Mouse (Mus musculus) gastrocnemius, postnatal 25 days (tissue): ENCODE results near the gene Rspo1. TPM values are rescaled to one million over a fixed set of nuclear protein-coding genes. Genes with fewer than 3 reads are reported as not detected.

ENCODE experiments used
- DNase-seq: peaks from one replicate; pipeline ENCODE4 v3.0.0; 2022
- total RNA-seq, 2 experiments: library from RNA; stranded (reverse); gene quantifications; 1 replicate in 1 of 2; 2 replicates in 1 of 2; pipeline ENCODE4 v1.2.3; 2021

The Rspo1 gene
- total RNA-seq, 2 experiments from 2014 or later = 0.41 to 0.72 TPM

DNA sequence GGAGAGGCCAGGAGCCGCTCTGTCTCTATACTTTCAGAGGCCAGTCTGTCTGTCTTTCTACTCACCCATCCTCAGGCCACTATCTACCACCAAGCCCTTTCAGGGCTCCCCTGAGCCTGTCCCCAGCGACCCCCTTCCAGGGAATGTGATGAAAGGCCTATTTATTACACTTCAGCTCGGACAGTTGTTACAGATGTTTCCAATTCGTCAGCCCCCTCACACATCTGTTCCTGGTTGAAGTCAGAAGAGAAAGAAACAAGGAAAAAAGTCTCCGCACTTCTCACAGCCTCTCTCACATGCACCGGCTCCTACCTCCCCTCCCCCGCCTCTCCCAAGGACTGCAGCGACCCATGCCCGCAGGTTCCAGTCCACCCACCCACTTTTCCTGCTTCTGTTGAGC is 13.9 kb upstream of the Rspo1 start:
- DNase-seq = no peak

DNA sequence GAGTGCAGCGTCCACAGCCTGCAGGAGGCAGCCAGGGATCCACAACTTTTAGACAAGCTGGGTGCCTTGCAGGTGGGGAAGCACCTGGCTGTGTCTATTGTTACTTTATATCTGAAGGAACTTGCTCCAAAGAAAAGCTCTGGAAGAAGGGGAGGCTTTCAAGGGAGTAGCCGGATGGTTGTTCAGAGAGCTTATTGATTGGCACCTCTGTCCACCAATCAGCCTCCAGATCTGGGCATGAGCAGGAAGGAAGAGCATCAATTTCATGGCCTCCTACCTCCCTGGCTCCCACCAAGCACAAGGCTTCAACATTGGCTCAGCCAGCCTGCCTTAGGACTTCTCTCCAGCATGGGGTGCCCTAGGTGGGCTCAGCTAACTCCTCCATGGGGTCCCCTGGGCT is 12.9 kb upstream of the Rspo1 start:
- DNase-seq = no peak

DNA sequence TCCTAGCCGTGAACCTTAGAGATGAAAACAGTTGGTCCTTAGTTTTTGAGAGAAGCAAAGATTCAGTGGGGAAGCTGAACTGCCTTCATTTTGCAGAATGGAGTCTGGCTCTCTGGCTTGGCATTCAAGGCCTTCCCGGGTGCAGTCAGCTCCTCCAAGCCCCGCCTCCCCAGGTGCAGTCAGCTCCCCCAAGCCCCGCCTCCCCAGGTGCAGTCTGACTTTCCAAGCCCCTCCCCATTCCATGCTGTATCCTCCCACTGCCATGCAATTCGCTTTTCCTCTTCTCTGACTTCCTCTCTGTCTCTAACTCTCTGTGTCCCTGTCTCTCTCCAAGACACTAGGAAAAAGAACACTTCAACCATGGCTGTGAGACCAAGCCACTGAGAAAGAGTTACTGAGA is 8.0 kb upstream of the Rspo1 start:
- no peak for DNase-seq

DNA sequence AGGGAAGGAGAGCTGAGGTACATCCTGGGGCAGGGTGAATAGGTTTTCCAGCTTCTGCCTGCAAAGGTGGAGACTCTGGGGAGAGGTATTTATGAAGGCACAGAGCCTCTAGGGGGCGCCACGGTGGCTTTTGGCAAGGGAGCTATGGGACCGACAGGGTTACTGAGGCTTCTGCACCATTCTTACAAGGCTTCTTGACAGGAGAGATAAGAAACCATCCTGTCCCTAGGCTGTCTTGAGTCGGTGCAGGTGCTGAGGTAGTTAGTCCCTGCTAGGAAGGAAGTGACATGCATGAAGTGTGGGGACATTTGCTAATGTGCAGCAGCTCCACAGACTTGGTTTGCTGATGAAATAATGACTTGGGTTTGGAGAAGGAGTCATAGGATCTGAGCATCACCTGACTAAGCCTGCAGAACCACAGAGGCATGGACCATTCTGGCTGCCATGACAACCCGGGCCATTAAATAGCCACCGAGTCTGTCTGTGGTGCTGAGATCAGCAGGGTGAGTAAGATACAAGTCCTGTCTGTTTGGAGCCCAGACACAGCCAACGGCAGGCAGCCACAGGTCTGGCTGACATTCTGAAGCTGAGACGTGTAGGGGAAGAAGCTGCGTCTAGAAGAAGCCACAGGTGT is 2.2 kb upstream of the Rspo1 start:
- no peak for DNase-seq

GRCm38 (mm10) chr4:124984871-124985670 is 1.2 kb upstream of the Rspo1 start:
- no peak for DNase-seq

DNA sequence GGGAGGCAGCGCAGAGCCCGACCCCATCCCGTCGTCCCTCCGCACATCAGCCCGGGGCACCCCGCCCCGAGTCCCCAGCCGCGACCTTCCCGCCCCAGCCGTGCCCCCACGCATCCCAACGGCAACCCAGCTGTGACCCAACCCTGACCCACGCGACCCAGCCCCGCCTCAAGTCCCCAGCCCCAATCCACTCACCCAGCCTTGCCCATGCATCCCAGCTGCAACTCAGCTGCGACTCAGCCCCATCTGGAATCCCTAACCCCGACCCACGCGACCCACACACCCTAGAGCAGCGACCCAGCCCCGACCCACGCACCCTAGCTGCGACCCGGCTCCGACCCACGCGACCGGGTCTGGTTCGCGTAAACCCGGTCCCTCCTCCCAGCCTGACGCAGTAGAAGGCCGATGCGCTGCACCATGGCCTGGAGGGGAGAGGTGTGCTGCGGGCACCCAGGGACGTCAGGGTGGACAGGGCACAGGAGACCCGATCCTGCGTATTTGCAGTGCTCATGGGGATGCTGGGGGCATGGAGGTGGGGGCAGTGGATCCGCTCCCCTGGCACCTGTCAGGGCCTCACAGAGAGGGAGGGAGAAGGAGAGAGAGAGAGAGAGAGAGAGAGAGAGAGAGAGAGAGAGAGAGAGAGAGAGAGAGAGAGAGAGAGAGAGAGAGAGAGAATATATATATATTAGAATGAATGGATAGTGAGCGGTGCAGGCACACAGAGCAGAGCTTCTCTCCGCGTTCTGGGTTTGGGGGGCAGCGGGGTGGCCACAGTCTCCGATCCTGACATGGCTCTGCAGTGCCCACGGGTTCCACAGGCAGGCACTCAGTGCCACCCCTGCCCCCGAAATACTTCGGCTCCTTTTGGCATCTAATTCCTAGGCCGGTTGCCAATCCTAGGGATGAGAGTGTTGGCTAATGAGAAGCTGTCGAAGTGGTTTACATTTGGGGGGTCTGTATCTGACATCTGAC is 795 bp downstream of the Rspo1 start:
- no peak for DNase-seq

- DNase-seq = no peak
These were observed 1.5 kb downstream of the Rspo1 start for GRCm38 (mm10) chr4:124987711-124988097.

- DNase-seq = no peak
These were observed 2.2 kb downstream of the Rspo1 start for GRCm38 (mm10) chr4:124988382-124988781.

DNA sequence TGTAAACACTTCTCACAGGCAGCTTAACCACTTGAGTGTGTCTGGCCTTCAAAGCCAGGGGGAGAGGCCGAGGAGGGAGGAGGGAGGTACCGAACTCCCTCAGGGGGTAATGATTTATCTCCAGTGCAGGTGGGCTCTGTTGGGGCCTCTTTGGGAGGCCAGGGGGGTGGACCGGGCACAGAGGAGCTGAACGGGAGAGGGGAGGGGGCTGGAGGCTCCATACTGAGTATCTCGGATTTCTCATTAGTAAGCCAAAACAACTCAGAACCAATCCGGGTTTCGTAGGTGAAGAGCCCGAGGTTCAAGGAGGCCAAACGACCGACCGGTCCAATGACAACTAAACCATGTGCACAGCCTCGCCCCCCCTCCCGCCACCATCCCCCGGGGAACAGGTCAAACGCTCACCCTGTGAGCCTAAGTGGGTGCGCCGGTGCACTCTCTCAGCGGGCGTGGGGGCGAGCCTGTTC is 3.6 kb downstream of the Rspo1 start:
- no peak for DNase-seq

GRCm38 (mm10) chr4:124990325-124990724 is 4.1 kb downstream of the Rspo1 start:
- DNase-seq = no peak

DNA sequence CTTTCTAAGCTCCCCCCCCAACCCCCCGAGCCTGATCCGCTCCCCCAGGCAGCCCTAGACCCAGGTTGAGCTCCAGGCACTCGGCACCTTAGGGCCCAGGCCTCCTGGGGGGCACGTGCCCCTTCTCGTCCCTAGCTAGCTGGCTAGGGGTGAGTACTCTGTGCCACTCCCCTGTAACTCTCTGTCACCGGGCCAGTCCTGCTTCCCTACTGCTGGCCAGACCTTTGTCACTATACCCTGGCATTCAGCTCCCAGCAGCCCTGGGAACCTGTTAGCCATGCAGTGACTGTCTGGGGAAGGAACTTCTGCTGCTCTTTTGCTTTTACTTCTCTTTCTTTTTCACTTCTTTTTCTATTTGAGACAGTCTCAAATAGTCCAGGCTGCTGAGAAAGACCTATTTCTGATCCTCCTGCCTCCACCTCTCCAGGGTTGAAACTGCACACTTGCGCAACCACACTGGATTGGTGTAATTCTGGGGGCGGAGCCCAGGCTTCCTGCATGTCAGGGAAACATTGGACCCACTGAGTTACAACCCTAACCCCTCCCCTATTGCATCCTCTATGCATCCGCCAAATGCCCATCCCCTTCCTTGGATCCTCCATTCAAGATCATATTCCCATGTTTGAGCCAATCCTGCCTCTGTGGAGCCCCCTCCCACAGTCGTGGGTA is 11.4 kb downstream of the Rspo1 start:
- no peak for DNase-seq

DNA sequence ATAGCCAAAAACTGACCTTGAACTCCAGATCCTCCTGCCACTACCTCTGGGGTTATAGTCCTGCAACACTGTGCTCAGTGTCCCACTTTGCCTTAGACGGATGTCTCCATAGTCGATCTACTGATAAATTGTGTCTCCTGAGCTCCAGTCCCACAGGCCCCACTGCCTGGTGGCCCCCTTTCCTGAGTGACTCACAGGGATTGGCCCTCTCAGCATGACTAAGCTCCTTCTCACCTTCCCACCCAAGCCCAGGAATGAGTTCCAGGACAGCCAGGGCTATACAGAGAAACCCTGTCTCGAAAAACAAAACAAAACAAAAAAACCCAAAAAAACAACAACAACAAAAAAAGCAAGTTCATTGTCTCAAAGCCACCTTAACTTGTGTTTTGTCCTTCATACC is 13.3 kb downstream of the Rspo1 start:
- no peak for DNase-seq

- DNase-seq = no peak
These were observed 16.7 kb downstream of the Rspo1 start for GRCm38 (mm10) chr4:125002978-125003377.

DNA sequence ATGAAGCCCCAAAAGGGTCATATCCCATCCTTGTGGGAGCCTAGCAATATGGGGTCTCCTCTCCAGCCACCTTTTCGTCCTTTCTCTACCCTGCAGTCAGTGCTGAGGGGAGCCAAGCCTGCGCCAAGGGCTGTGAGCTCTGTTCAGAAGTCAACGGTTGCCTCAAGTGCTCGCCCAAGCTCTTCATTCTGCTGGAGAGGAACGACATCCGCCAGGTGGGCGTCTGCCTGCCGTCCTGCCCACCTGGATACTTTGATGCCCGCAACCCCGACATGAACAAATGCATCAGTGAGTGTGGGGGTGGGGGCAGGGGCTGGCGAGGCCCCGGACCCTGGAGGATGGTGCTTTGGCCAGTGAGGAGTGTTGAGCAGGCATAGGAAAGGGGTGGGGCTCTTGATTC is 18.7 kb downstream of the Rspo1 start:
- DNase-seq = no peak

- no peak for DNase-seq
These were observed 21.2 kb downstream of the Rspo1 start for GRCm38 (mm10) chr4:125007460-125007859.

GRCm38 (mm10) chr4:125008220-125008619 is 22.0 kb downstream of the Rspo1 start:
- DNase-seq = no peak

DNA sequence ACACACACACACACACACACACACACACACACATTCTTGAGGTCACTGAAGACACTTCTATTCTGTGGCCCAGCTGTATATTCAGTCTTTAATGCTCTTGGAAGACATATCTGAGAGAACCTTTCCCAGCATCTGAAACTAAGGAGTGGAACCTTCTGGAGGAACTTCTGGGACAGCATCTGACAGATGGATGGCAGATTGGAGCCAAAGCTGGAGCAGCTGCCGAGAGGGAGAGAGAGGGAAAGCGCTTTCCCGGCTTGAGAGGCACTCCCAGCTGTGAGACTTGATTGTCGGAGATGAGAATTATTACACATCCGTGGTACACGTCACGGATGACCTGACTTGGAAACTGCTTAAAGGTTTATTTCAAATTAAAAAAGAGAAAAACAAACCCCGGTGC is 22.5 kb downstream of the Rspo1 start:
- no peak for DNase-seq

DNA sequence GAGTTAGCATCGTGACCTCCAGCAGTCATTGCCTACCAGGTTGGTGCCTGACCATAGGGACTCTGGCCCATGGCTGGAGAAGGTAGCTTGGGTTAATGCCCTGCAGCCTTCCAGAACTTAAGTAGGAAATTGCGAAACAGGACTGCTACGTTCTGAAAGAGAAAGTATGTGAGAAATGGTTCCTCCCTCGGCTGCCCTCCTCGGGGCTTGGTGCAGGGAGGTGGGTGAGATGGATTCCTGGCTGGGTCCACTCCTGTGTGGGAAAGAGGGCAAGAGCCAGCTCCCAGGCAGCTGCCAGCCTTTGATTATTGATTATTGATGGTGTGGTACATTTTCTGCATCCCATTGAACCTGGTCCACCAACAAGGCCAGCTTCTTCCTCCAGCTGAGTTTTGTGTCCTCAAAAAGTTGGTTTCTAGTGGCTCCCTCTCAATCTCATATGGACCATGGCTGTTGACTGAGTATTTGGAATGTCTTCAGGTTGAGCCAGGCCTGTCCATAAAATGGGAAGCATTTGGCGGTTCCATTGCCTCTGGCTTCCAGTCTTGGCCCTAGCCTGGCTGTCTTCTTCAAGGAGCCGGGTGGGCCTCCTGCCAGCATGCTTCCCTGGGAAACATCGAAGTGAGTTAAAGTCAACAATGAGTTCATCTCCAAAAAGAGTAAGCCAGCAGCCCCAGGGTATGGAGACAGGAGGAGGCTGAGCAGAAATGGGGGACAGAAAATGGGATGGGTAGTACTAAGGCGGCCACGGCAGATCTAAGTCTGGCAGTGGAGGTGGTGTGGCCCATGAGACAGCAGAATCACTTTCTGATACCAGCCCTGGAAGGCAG is 29.8 kb downstream of the Rspo1 start, which contains the start of gene Gnl2:
Gnl2 (plus strand) TSS at position 780 of the 830 bp plus-strand sequence.
- DNase-seq = no peak

GRCm38 (mm10) chr4:125017431-125017830 is 31.2 kb downstream of the Rspo1 start:
- no peak for DNase-seq

DNA sequence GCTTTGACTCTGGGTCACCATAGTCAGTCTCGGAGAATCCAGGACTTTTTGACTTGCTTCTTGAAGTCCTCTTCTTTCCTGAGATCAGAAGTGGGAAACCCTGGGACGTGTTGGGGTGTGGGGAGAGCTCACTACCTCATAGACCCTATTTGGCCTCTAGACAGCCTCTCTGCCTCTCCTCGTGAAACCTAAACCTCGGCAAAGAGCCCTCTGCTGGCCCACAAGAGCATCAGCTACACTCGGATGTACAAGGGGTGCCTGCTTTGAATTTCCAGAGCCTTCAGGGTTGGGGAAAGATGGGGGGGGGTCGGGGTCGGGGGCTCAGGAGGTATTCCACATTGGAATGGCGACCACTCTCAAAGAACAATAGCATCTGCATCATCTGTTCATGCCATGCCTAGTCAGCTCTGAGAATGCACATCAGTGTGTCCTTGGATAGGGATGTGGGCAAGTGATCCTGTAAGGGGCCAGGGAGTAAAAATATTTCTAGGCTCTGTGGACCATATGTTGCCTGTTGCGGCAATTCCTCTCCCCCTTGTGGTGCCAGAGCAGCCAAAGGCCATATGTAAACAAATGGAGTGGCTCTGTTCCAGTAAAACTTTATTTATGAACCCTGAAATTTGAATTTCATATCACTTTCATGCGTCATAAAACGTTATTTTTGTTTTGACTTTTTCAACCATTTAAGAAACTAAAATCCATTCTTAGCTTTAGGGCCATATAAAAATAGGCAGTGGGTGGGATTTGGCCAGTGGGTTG is 34.7 kb downstream of the Rspo1 start:
- no peak for DNase-seq
